Mouse (Mus musculus): ENCODE results near the gene Hoxb9. TPM values are rescaled to one million over a fixed set of nuclear protein-coding genes. Genes with fewer than 3 reads are reported as not detected.

Hoxb9 gene
- polyA plus RNA-seq, 1 experiment from 2014 or later = 1.1 TPM

- WGBS = 1% methylated on average over 52 of the region's 52 CpGs
- H3K9me3 ChIP-seq (ENCODE audit: control insufficient read depth, low read length) = no peaks in the 10 kb centered on the region
- H3K9ac ChIP-seq (ENCODE audit: low read length) = peak overlapping the region; percentile 25; the same call in 1 of the 2 replicates
- H3K36me3 ChIP-seq (ENCODE audit: control insufficient read depth, insufficient read depth, low read length) = no peaks in the 10 kb centered on the region
- H3K27me3 ChIP-seq (replicated peaks; ENCODE audit: control insufficient read depth, insufficient read depth, low read length) = peaks cover 100% of the 10 kb centered on the region
- H3K27ac ChIP-seq (ENCODE audit: low read depth) = peak overlapping the region; percentile 41; the same call in 1 of the 2 replicates
- H3K4me1 ChIP-seq (replicated peaks; ENCODE audit: control insufficient read depth, insufficient read depth, low read length) = 0 out of 2 replicates have a peak, but pooled peaks cover 15% of the 10 kb centered on the region
- H3K4me3 ChIP-seq (ENCODE audit: low read depth, low read length) = peak overlapping the region; percentile 30
- H3K4me2 ChIP-seq (ENCODE audit: low read length) = peak overlapping the region; percentile 49
- DNase-seq (ENCODE audit: low spot score) = no peak
- ATAC-seq (replicated peaks; ENCODE audit: low FRiP score, low TSS enrichment, low read depth) = peak; percentile 63
Measured at GRCm38 (mm10) chr11:96271541-96272011, 319 bp downstream of the Hoxb9 start.

- DNase-seq (ENCODE audit: low spot score) = no peak
- 1% methylated on average over 56 of the region's 58 CpGs for WGBS
- H3K36me3 ChIP-seq (ENCODE audit: control insufficient read depth, insufficient read depth, low read length) = no peaks in the 10 kb centered on the region
Measured at GRCm38 (mm10) chr11:96272024-96272921, 1.0 kb downstream of the Hoxb9 start.

GRCm38 (mm10) chr11:96274428-96274827 lies 3.2 kb downstream of the Hoxb9 start:
- Histone ChIP-seq H3K9me3 (ENCODE audit: control insufficient read depth, low read length) (no peaks in the 10 kb centered on the region), H3K4me1 (replicated peaks; ENCODE audit: control insufficient read depth, insufficient read depth, low read length) (peaks cover 22% of the 10 kb centered on the region; the same call in 1 of the 2 replicates), H3K4me2 (ENCODE audit: low read length) (no peak overlapping the region), H3K27me3 (replicated peaks; ENCODE audit: control insufficient read depth, insufficient read depth, low read length) (peaks cover 98% of the 10 kb centered on the region), H3K4me3 (ENCODE audit: low read depth, low read length) (no peak overlapping the region), H3K27ac (ENCODE audit: low read depth) (no peak overlapping the region), H3K36me3 (ENCODE audit: control insufficient read depth, insufficient read depth, low read length) (no peaks in the 10 kb centered on the region), H3K9ac (ENCODE audit: low read length) (no peak overlapping the region)
- no peak for DNase-seq (ENCODE audit: low spot score)
- 30% methylated on average over 10 of the region's 10 CpGs for WGBS
- ATAC-seq (replicated peaks; ENCODE audit: low FRiP score, low TSS enrichment, low read depth) = no peak

More at GRCm38 (mm10) chr11:96272024-96272921, 1.0 kb downstream of the Hoxb9 start:
- H3K27ac ChIP-seq (ENCODE audit: low read depth) = no peak overlapping the region
- H3K4me1 ChIP-seq (replicated peaks; ENCODE audit: control insufficient read depth, insufficient read depth, low read length) = 0 out of 2 replicates have a peak, but pooled peaks cover 16% of the 10 kb centered on the region
- ATAC-seq (replicated peaks; ENCODE audit: low FRiP score, low TSS enrichment, low read depth) = peak; percentile 18; the same call in 1 of the 2 replicates
- H3K4me3 ChIP-seq (ENCODE audit: low read depth, low read length) = peak overlapping the region; percentile 30
- H3K9ac ChIP-seq (ENCODE audit: low read length) = peak overlapping the region; percentile 37; the same call in 1 of the 2 replicates
- no peaks in the 10 kb centered on the region for H3K9me3 ChIP-seq (ENCODE audit: control insufficient read depth, low read length)
- H3K27me3 ChIP-seq (replicated peaks; ENCODE audit: control insufficient read depth, insufficient read depth, low read length) = peaks cover 100% of the 10 kb centered on the region
- H3K4me2 ChIP-seq (ENCODE audit: low read length) = peak overlapping the region; percentile 49

GRCm38 (mm10) chr11:96275896-96276295 lies 4.6 kb downstream of the Hoxb9 start:
- Histone ChIP-seq H3K4me1 (replicated peaks; ENCODE audit: control insufficient read depth, insufficient read depth, low read length) (peaks cover 18% of the 10 kb centered on the region; the same call in 1 of the 2 replicates), H3K9me3 (ENCODE audit: control insufficient read depth, low read length) (no peaks in the 10 kb centered on the region), H3K4me2 (ENCODE audit: low read length) (no peak overlapping the region), H3K27ac (ENCODE audit: low read depth) (no peak overlapping the region), H3K9ac (ENCODE audit: low read length) (no peak overlapping the region), H3K4me3 (ENCODE audit: low read depth, low read length) (no peak overlapping the region), H3K36me3 (ENCODE audit: control insufficient read depth, insufficient read depth, low read length) (no peaks in the 10 kb centered on the region), H3K27me3 (replicated peaks; ENCODE audit: control insufficient read depth, insufficient read depth, low read length) (peaks cover 90% of the 10 kb centered on the region)
- ATAC-seq (replicated peaks; ENCODE audit: low FRiP score, low TSS enrichment, low read depth) (no peak), DNase-seq (ENCODE audit: low spot score) (no peak)
- WGBS = 33% methylated on average over 4 of the region's 4 CpGs

GRCm38 (mm10) chr11:96277151-96278044 lies 6.1 kb downstream of the Hoxb9 start:
- peaks cover 7% of the 10 kb centered on the region; the same call in 1 of the 2 replicates for H3K4me1 ChIP-seq (replicated peaks; ENCODE audit: control insufficient read depth, insufficient read depth, low read length)
- H3K27ac ChIP-seq (ENCODE audit: low read depth) = no peak overlapping the region
- ATAC-seq (replicated peaks; ENCODE audit: low FRiP score, low TSS enrichment, low read depth) (no peak), DNase-seq (ENCODE audit: low spot score) (no peak)
- H3K4me2 ChIP-seq (ENCODE audit: low read length) = peak overlapping the region; percentile 36
- 7% methylated on average over 35 of the region's 35 CpGs for WGBS
- 0 out of 2 replicates have a peak overlapping the region, but pooled peaks have one; percentile 20 for H3K9ac ChIP-seq (ENCODE audit: low read length)
- H3K9me3 ChIP-seq (ENCODE audit: control insufficient read depth, low read length) = no peaks in the 10 kb centered on the region
- H3K4me3 ChIP-seq (ENCODE audit: low read depth, low read length) = no peak overlapping the region
- H3K36me3 ChIP-seq (ENCODE audit: control insufficient read depth, insufficient read depth, low read length) = no peaks in the 10 kb centered on the region
- peaks cover 86% of the 10 kb centered on the region for H3K27me3 ChIP-seq (replicated peaks; ENCODE audit: control insufficient read depth, insufficient read depth, low read length)

GRCm38 (mm10) chr11:96278324-96278723 lies 7.1 kb downstream of the Hoxb9 start:
- Histone ChIP-seq H3K27me3 (replicated peaks; ENCODE audit: control insufficient read depth, insufficient read depth, low read length) (peaks cover 77% of the 10 kb centered on the region), H3K4me1 (replicated peaks; ENCODE audit: control insufficient read depth, insufficient read depth, low read length) (peaks cover 7% of the 10 kb centered on the region; the same call in 1 of the 2 replicates), H3K9ac (ENCODE audit: low read length) (no peak overlapping the region)

DNA sequence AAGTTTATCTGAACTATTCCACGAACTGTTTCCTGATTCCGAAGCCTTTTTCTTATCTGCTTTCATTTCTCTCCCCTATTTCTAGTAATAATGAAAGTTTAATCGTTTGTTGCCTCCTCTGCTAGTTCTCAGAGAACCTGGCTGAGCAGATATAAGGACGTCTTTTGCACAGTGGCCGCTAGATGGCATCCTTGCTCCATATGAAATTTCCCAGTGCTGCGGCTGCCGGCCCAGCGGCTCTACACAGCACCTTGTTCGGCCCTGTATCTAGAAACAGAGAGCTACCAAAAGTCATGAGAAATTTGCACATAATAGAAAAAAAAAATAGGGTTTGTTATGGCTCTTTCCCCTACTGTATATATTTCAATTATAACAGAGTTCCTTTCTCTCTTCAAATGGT lies 7.5 kb downstream of the Hoxb9 start:
- DNase-seq (ENCODE audit: low spot score) (peak; percentile 94), ATAC-seq (replicated peaks; ENCODE audit: low FRiP score, low TSS enrichment, low read depth) (peak; percentile 32)
- Histone ChIP-seq H3K36me3 (ENCODE audit: control insufficient read depth, insufficient read depth, low read length) (no peaks in the 10 kb centered on the region), H3K27me3 (replicated peaks; ENCODE audit: control insufficient read depth, insufficient read depth, low read length) (peaks cover 72% of the 10 kb centered on the region), H3K9me3 (ENCODE audit: control insufficient read depth, low read length) (no peaks in the 10 kb centered on the region), H3K4me3 (ENCODE audit: low read depth, low read length) (no peak overlapping the region), H3K27ac (ENCODE audit: low read depth) (no peak overlapping the region), H3K4me1 (replicated peaks; ENCODE audit: control insufficient read depth, insufficient read depth, low read length) (peaks cover 7% of the 10 kb centered on the region; the same call in 1 of the 2 replicates), H3K9ac (ENCODE audit: low read length) (no peak overlapping the region), H3K4me2 (ENCODE audit: low read length) (no peak overlapping the region)
- WGBS = under 1% methylated on average over 9 of the region's 9 CpGs

More at GRCm38 (mm10) chr11:96278324-96278723, 7.1 kb downstream of the Hoxb9 start:
- Histone ChIP-seq H3K36me3 (ENCODE audit: control insufficient read depth, insufficient read depth, low read length) (no peaks in the 10 kb centered on the region), H3K4me3 (ENCODE audit: low read depth, low read length) (no peak overlapping the region), H3K4me2 (ENCODE audit: low read length) (0 out of 2 replicates have a peak overlapping the region, but pooled peaks have one; percentile 36), H3K27ac (ENCODE audit: low read depth) (no peak overlapping the region), H3K9me3 (ENCODE audit: control insufficient read depth, low read length) (no peaks in the 10 kb centered on the region)
- ATAC-seq (replicated peaks; ENCODE audit: low FRiP score, low TSS enrichment, low read depth) (no peak), DNase-seq (ENCODE audit: low spot score) (no peak)
- 19% methylated on average over 14 of the region's 14 CpGs for WGBS
